Mouse (Mus musculus): ENCODE data around the gene BC005624. TPM values are rescaled to one million over a fixed set of nuclear protein-coding genes. Genes with fewer than 3 reads are reported as not detected.

BC005624 gene
- polyA plus RNA-seq, 2 experiments = 46.5 to 65.1 TPM

- Histone ChIP-seq H3K4me3 (replicated peaks; ENCODE audit: low read length) (no peak overlapping the region), H3K36me3 (ENCODE audit: control insufficient read depth, insufficient read depth, low read length) (peaks cover 84% of the 10 kb centered on the region), H3K9me3 (ENCODE audit: control insufficient read depth, low read length) (no peaks in the 10 kb centered on the region), H3K27ac (replicated peaks; ENCODE audit: low read depth, low read length) (no peak overlapping the region), H3K4me1 (ENCODE audit: control insufficient read depth, insufficient read depth, low read length) (peaks cover 9% of the 10 kb centered on the region; the same call in 1 of the 2 replicates), H3K27me3 (ENCODE audit: control insufficient read depth, insufficient read depth, low read length) (no peaks in the 10 kb centered on the region), H3K9ac (ENCODE audit: low read depth, low read length, severe bottlenecking) (no peak overlapping the region), H3K4me2 (replicated peaks; ENCODE audit: low read depth, low read length, severe bottlenecking) (no peak overlapping the region)
- WGBS = 92% methylated on average over 14 of the region's 14 CpGs
- no peak for ATAC-seq (ENCODE audit: low FRiP score, low read depth)
- TF ChIP-seq POLR2A (IDR thresholded peaks at IDR 0.05; ENCODE audit: borderline replicate concordance, extremely low read depth, insufficient read depth, insufficient read length) = no peak
- no peak for DNase-seq (ENCODE audit: low spot score)
Observed at GRCm38 (mm10) chr2:30958726-30959125, 23.3 kb downstream of the BC005624 start.

GRCm38 (mm10) chr2:30957511-30957910 is 24.5 kb downstream of the BC005624 start:
- WGBS = 88% methylated on average over 4 of the region's 4 CpGs
- ATAC-seq (ENCODE audit: low FRiP score, low read depth) = no peak

GRCm38 (mm10) chr2:30954797-30955196 is 27.2 kb downstream of the BC005624 start:
- peak overlapping the region; percentile 84; the same call in 1 of the 2 replicates for H3K9ac ChIP-seq (ENCODE audit: low read depth, low read length, severe bottlenecking)
- no peak for DNase-seq (ENCODE audit: low spot score)
- 0 out of 2 replicates have a peak overlapping the region, but pooled peaks have one; percentile 63 for H3K4me2 ChIP-seq (replicated peaks; ENCODE audit: low read depth, low read length, severe bottlenecking)
- H3K27me3 ChIP-seq (ENCODE audit: control insufficient read depth, insufficient read depth, low read length) = no peaks in the 10 kb centered on the region
- TF ChIP-seq POLR2A (IDR thresholded peaks at IDR 0.05; ENCODE audit: borderline replicate concordance, extremely low read depth, insufficient read depth, insufficient read length) = no peak
- WGBS = 76% methylated on average over 6 of the region's 6 CpGs
- H3K4me1 ChIP-seq (ENCODE audit: control insufficient read depth, insufficient read depth, low read length) = peaks cover 16% of the 10 kb centered on the region; the same call in 1 of the 2 replicates
- peak overlapping the region; percentile 86; the same call in 1 of the 2 replicates for H3K4me3 ChIP-seq (replicated peaks; ENCODE audit: low read length)
- no peak overlapping the region for H3K27ac ChIP-seq (replicated peaks; ENCODE audit: low read depth, low read length)
- H3K9me3 ChIP-seq (ENCODE audit: control insufficient read depth, low read length) = no peaks in the 10 kb centered on the region
- H3K36me3 ChIP-seq (ENCODE audit: control insufficient read depth, insufficient read depth, low read length) = peaks cover 47% of the 10 kb centered on the region
- ATAC-seq (ENCODE audit: low FRiP score, low read depth) = no peak

More at GRCm38 (mm10) chr2:30957511-30957910, 24.5 kb downstream of the BC005624 start:
- Histone ChIP-seq H3K9ac (ENCODE audit: low read depth, low read length, severe bottlenecking) (no peak overlapping the region), H3K4me1 (ENCODE audit: control insufficient read depth, insufficient read depth, low read length) (peaks cover 13% of the 10 kb centered on the region; the same call in 1 of the 2 replicates), H3K9me3 (ENCODE audit: control insufficient read depth, low read length) (no peaks in the 10 kb centered on the region), H3K4me2 (replicated peaks; ENCODE audit: low read depth, low read length, severe bottlenecking) (no peak overlapping the region), H3K27me3 (ENCODE audit: control insufficient read depth, insufficient read depth, low read length) (no peaks in the 10 kb centered on the region), H3K36me3 (ENCODE audit: control insufficient read depth, insufficient read depth, low read length) (peaks cover 72% of the 10 kb centered on the region), H3K27ac (replicated peaks; ENCODE audit: low read depth, low read length) (no peak overlapping the region), H3K4me3 (replicated peaks; ENCODE audit: low read length) (no peak overlapping the region)
- DNase-seq (ENCODE audit: low spot score) = no peak
- no peak for TF ChIP-seq POLR2A (IDR thresholded peaks at IDR 0.05; ENCODE audit: borderline replicate concordance, extremely low read depth, insufficient read depth, insufficient read length)

- no peaks in the 10 kb centered on the region for H3K27me3 ChIP-seq (ENCODE audit: control insufficient read depth, insufficient read depth, low read length)
- peak within 1 kb of the TSS; percentile 84 for H3K9ac ChIP-seq (ENCODE audit: low read depth, low read length, severe bottlenecking)
- peak; percentile 88 for ATAC-seq (ENCODE audit: low FRiP score, low read depth)
- TF ChIP-seq POLR2A (IDR thresholded peaks at IDR 0.05; ENCODE audit: borderline replicate concordance, extremely low read depth, insufficient read depth, insufficient read length) = peak; percentile 96; the same call in 1 of the 2 replicates
- H3K9me3 ChIP-seq (ENCODE audit: control insufficient read depth, low read length) = no peaks in the 10 kb centered on the region
- WGBS = under 1% methylated on average over 56 of the region's 60 CpGs
- peak; percentile 95 for DNase-seq (ENCODE audit: low spot score)
- H3K4me1 ChIP-seq (ENCODE audit: control insufficient read depth, insufficient read depth, low read length) = peaks cover 16% of the 10 kb centered on the region; the same call in 1 of the 2 replicates
- H3K27ac ChIP-seq (replicated peaks; ENCODE audit: low read depth, low read length) = peak within 1 kb of the TSS; percentile 83
- H3K36me3 ChIP-seq (ENCODE audit: control insufficient read depth, insufficient read depth, low read length) = peaks cover 28% of the 10 kb centered on the region
- peak within 1 kb of the TSS; percentile 63 for H3K4me2 ChIP-seq (replicated peaks; ENCODE audit: low read depth, low read length, severe bottlenecking)
- H3K4me3 ChIP-seq (replicated peaks; ENCODE audit: low read length) = peak within 1 kb of the TSS; percentile 86
Observed at GRCm38 (mm10) chr2:30952824-30953490, 29.0 kb downstream of the BC005624 start, which contains the start of gene Tor1b. Gene Tor1b (plus strand): TSS chr2:30952959.

GRCm38 (mm10) chr2:30952457-30952823 is 29.6 kb downstream of the BC005624 start:
- DNase-seq (ENCODE audit: low spot score) (no peak), ATAC-seq (ENCODE audit: low FRiP score, low read depth) (peak; percentile 29; the same call in 1 of the 2 replicates)

More at GRCm38 (mm10) chr2:30952457-30952823, 29.6 kb downstream of the BC005624 start:
- Histone ChIP-seq H3K9me3 (ENCODE audit: control insufficient read depth, low read length) (no peaks in the 10 kb centered on the region), H3K27ac (replicated peaks; ENCODE audit: low read depth, low read length) (peak overlapping the region; percentile 83), H3K4me1 (ENCODE audit: control insufficient read depth, insufficient read depth, low read length) (peaks cover 16% of the 10 kb centered on the region; the same call in 1 of the 2 replicates), H3K4me3 (replicated peaks; ENCODE audit: low read length) (peak overlapping the region; percentile 86), H3K36me3 (ENCODE audit: control insufficient read depth, insufficient read depth, low read length) (peaks cover 23% of the 10 kb centered on the region), H3K27me3 (ENCODE audit: control insufficient read depth, insufficient read depth, low read length) (no peaks in the 10 kb centered on the region), H3K9ac (ENCODE audit: low read depth, low read length, severe bottlenecking) (peak overlapping the region; percentile 84; the same call in 1 of the 2 replicates), H3K4me2 (replicated peaks; ENCODE audit: low read depth, low read length, severe bottlenecking) (peak overlapping the region; percentile 63)
- TF ChIP-seq POLR2A (IDR thresholded peaks at IDR 0.05; ENCODE audit: borderline replicate concordance, extremely low read depth, insufficient read depth, insufficient read length) = no peak
- 36% methylated on average over 5 of the region's 5 CpGs for WGBS

Measured in limb, embryonic 14.5 days (tissue).